Mouse (Mus musculus): ENCODE data around the gene Ubn2. TPM values are rescaled to one million over a fixed set of nuclear protein-coding genes. Genes with fewer than 3 reads are reported as not detected.
"Not testable (repeated sequence)": the region's sequence is repeated elsewhere in the genome, so short reads cannot be mapped to it uniquely, and the experiment has no call there.

The Ubn2 gene
- polyA plus RNA-seq, 2 experiments: 15.6 to 21.5 TPM

DNA sequence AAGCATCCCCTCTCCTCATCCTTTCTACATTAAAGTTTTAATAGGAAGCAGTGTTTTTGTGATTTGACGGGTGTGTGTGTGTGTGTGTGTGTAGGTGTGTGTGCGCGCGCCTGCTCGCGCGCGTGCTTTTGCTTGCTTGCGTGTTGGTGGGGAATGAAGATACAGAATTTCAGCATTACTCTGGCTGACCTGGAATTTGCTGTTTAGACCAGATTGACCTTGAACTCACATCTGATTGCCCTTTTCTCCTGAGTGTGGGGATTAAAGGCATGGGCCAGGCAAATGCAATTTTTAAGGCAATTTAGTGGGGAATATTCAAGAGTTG lies 101.6 kb downstream of the Ubn2 start:
- ATAC-seq (ENCODE audit: low FRiP score, low read depth): no peak
- no peaks in the 10 kb centered on the region for H3K27me3 ChIP-seq (ENCODE audit: control insufficient read depth, insufficient read depth, low read length)
- H3K36me3 ChIP-seq (ENCODE audit: control insufficient read depth, insufficient read depth, low read length): peaks cover 6% of the 10 kb centered on the region; the same call in 1 of the 2 replicates
- DNase-seq (ENCODE audit: low spot score): no peak
- TF ChIP-seq POLR2A (IDR thresholded peaks at IDR 0.05; ENCODE audit: borderline replicate concordance, extremely low read depth, insufficient read depth, insufficient read length): no peak
- under 1% methylated on average over 9 of the region's 9 CpGs for WGBS
- H3K4me1 ChIP-seq (ENCODE audit: control insufficient read depth, insufficient read depth, low read length): peaks cover 3% of the 10 kb centered on the region; the same call in 1 of the 2 replicates
- no peaks in the 10 kb centered on the region for H3K9me3 ChIP-seq (ENCODE audit: control insufficient read depth, low read length)
- H3K4me3 ChIP-seq (replicated peaks; ENCODE audit: low read length): peak overlapping the region; percentile 82
- H3K27ac ChIP-seq (replicated peaks; ENCODE audit: low read depth, low read length): peak overlapping the region; percentile 95; the same call in 1 of the 2 replicates
- H3K9ac ChIP-seq (ENCODE audit: low read depth, low read length, severe bottlenecking): peak overlapping the region; percentile 86
- peak overlapping the region; percentile 54 for H3K4me2 ChIP-seq (replicated peaks; ENCODE audit: low read depth, low read length, severe bottlenecking)

DNA sequence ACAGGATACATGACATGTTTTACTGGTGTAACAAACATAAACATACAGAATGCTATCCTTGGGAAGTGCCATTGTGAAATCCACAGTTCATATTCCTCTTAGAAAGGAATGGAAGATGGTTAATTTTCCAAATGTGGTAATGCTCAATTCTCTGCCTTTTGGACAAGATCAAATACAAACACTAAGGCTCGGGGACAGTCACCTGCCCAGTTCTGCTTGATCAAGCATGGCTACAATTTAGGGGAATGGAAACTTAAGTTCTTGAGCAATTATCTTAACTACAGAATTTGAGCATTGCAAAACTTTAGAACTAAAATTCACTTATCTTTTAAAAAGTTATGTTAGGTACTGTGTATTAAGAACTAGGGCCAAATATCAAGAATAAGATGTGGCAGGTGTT lies 102.0 kb downstream of the Ubn2 start:
- H3K4me3 ChIP-seq (replicated peaks; ENCODE audit: low read length): peak overlapping the region; percentile 82
- no peak overlapping the region for H3K9ac ChIP-seq (ENCODE audit: low read depth, low read length, severe bottlenecking)
- TF ChIP-seq POLR2A (IDR thresholded peaks at IDR 0.05; ENCODE audit: borderline replicate concordance, extremely low read depth, insufficient read depth, insufficient read length): no peak
- no peaks in the 10 kb centered on the region for H3K9me3 ChIP-seq (ENCODE audit: control insufficient read depth, low read length)
- H3K4me2 ChIP-seq (replicated peaks; ENCODE audit: low read depth, low read length, severe bottlenecking): peak overlapping the region; percentile 54
- ATAC-seq (ENCODE audit: low FRiP score, low read depth) (no peak), DNase-seq (ENCODE audit: low spot score) (no peak)
- no peaks in the 10 kb centered on the region for H3K27me3 ChIP-seq (ENCODE audit: control insufficient read depth, insufficient read depth, low read length)
- peaks cover 3% of the 10 kb centered on the region; the same call in 1 of the 2 replicates for H3K4me1 ChIP-seq (ENCODE audit: control insufficient read depth, insufficient read depth, low read length)
- 0 out of 2 replicates have a peak overlapping the region, but pooled peaks have one; percentile 95 for H3K27ac ChIP-seq (replicated peaks; ENCODE audit: low read depth, low read length)
- WGBS: 89% methylated on average over 1 of the region's 1 CpGs
- peaks cover 6% of the 10 kb centered on the region; the same call in 1 of the 2 replicates for H3K36me3 ChIP-seq (ENCODE audit: control insufficient read depth, insufficient read depth, low read length)

DNA sequence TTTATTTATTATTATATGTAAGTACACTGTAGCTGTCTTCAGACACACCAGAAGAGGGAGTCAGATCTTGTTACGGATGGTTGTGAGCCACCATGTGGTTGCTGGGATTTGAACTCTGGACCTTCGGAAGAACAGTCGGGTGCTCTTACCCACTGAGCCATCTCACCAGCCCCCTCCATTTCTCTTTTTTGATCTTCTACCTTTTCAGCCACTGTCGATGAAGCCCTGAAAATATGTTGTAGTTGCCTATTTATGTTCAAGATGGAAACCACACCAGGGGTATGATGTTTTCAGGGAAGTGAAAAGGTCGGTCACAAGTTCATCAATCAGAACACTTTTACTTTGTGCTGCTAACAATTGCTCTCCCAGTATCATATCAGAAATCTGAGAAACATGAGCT lies 110.4 kb downstream of the Ubn2 start:
- not testable (repeated sequence) for H3K4me2 ChIP-seq (replicated peaks; ENCODE audit: low read depth, low read length, severe bottlenecking); H3K36me3 ChIP-seq (ENCODE audit: control insufficient read depth, insufficient read depth, low read length); H3K27me3 ChIP-seq (ENCODE audit: control insufficient read depth, insufficient read depth, low read length); H3K27ac ChIP-seq (replicated peaks; ENCODE audit: low read depth, low read length); H3K9me3 ChIP-seq (ENCODE audit: control insufficient read depth, low read length); H3K4me1 ChIP-seq (ENCODE audit: control insufficient read depth, insufficient read depth, low read length); ATAC-seq (ENCODE audit: low FRiP score, low read depth); H3K9ac ChIP-seq (ENCODE audit: low read depth, low read length, severe bottlenecking); DNase-seq (ENCODE audit: low spot score); H3K4me3 ChIP-seq (replicated peaks; ENCODE audit: low read length)
- WGBS: 90% methylated on average over 4 of the region's 5 CpGs

DNA sequence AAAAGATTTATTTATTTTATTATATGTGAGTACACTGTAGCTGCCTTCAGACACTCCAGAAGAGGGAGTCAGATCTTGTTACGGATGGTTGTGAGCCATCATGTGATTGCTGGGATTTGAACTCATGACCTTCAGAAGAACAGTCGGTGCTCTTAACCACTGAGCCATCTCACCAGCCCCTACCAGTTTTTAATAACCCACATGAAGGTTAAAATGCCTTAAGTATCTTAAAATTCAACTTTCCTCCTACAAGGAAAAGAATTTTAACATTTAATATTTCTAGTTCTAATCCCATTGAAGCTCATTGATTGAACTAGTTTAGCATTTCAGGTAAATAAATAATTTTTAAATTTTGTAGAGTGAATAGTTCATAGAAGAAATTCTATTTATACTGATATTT lies 113.3 kb downstream of the Ubn2 start:
- ATAC-seq (ENCODE audit: low FRiP score, low read depth); H3K9me3 ChIP-seq (ENCODE audit: control insufficient read depth, low read length); H3K27ac ChIP-seq (replicated peaks; ENCODE audit: low read depth, low read length); H3K4me1 ChIP-seq (ENCODE audit: control insufficient read depth, insufficient read depth, low read length); H3K27me3 ChIP-seq (ENCODE audit: control insufficient read depth, insufficient read depth, low read length); H3K9ac ChIP-seq (ENCODE audit: low read depth, low read length, severe bottlenecking); H3K4me3 ChIP-seq (replicated peaks; ENCODE audit: low read length); DNase-seq (ENCODE audit: low spot score); H3K4me2 ChIP-seq (replicated peaks; ENCODE audit: low read depth, low read length, severe bottlenecking); H3K36me3 ChIP-seq (ENCODE audit: control insufficient read depth, insufficient read depth, low read length): not testable (repeated sequence)
- 93% methylated on average over 2 of the region's 2 CpGs for WGBS

DNA sequence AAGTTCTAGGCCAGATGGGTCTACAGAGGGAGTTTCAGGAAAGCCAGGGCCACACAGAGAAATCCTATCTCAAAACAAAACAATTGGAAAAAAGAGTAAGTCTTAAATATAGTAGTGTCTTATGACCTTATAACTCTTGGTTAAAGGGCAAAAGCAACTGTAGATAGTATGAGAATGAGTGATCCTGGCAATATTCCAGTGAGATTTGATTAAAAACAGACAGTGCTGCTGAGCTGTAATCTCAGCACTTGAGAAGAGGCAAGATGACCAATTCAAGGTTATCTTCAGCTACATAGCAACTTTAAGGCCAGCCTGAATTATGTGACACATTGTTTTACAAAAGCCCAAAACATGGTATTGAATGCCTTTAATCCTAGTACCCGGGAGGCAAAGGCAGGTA lies 114.0 kb downstream of the Ubn2 start:
- Histone ChIP-seq H3K9ac (ENCODE audit: low read depth, low read length, severe bottlenecking) (no peak overlapping the region), H3K27me3 (ENCODE audit: control insufficient read depth, insufficient read depth, low read length) (no peaks in the 10 kb centered on the region), H3K4me2 (replicated peaks; ENCODE audit: low read depth, low read length, severe bottlenecking) (no peak overlapping the region), H3K9me3 (ENCODE audit: control insufficient read depth, low read length) (no peaks in the 10 kb centered on the region), H3K4me1 (ENCODE audit: control insufficient read depth, insufficient read depth, low read length) (no peaks in the 10 kb centered on the region), H3K36me3 (ENCODE audit: control insufficient read depth, insufficient read depth, low read length) (no peaks in the 10 kb centered on the region), H3K4me3 (replicated peaks; ENCODE audit: low read length) (no peak overlapping the region), H3K27ac (replicated peaks; ENCODE audit: low read depth, low read length) (no peak overlapping the region)
- no peak for TF ChIP-seq POLR2A (IDR thresholded peaks at IDR 0.05; ENCODE audit: borderline replicate concordance, extremely low read depth, insufficient read depth, insufficient read length)
- no peak for ATAC-seq (ENCODE audit: low FRiP score, low read depth)
- DNase-seq (ENCODE audit: low spot score): no peak
- WGBS: 71% methylated on average over 1 of the region's 1 CpGs

DNA sequence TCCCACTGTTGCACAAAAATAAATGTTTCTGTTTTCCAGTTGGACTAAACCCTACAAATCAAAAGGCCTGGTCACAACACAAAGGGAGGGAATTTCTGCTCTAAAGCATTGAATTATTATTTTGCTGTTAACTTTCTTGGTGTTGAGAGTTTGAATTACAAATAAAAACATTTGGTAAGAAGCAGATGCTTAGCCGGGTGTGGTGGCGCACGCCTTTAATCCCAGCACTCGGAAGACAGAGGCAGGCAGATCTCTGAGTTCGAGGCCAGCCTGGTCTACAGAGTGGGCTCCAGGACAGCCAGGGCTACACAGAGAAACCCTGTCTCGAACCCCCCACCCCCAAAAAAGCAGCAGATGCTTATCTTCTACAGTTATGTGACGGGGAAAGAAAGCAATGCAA lies 114.8 kb downstream of the Ubn2 start:
- H3K27ac ChIP-seq (replicated peaks; ENCODE audit: low read depth, low read length); H3K27me3 ChIP-seq (ENCODE audit: control insufficient read depth, insufficient read depth, low read length); H3K4me2 ChIP-seq (replicated peaks; ENCODE audit: low read depth, low read length, severe bottlenecking); H3K4me3 ChIP-seq (replicated peaks; ENCODE audit: low read length); H3K9ac ChIP-seq (ENCODE audit: low read depth, low read length, severe bottlenecking); H3K4me1 ChIP-seq (ENCODE audit: control insufficient read depth, insufficient read depth, low read length); DNase-seq (ENCODE audit: low spot score); H3K9me3 ChIP-seq (ENCODE audit: control insufficient read depth, low read length); ATAC-seq (ENCODE audit: low FRiP score, low read depth); H3K36me3 ChIP-seq (ENCODE audit: control insufficient read depth, insufficient read depth, low read length): not testable (repeated sequence)
- 94% methylated on average over 7 of the region's 7 CpGs for WGBS

DNA sequence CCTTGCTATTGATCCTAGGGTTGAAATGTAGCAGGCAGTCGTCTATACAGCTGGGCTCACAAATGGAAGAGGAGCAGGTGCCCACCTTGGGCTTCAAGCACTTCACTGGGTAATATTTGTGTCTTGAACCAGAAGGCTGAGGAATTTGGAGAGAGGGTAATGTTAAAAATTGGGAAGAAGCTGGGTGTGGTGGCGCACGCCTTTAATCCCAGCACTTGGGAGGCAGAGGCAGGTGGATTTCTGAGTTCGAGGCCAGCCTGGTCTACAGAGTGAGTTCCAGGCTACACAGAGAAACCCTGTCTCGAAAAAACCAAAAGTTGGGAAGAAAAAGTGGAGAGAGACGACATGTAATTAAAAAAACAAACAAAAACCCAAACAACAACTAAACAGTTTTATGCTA lies 116.1 kb downstream of the Ubn2 start:
- peak overlapping the region; percentile 72; the same call in 1 of the 2 replicates for H3K4me3 ChIP-seq (replicated peaks; ENCODE audit: low read length)
- not testable (repeated sequence) for DNase-seq (ENCODE audit: low spot score); H3K27me3 ChIP-seq (ENCODE audit: control insufficient read depth, insufficient read depth, low read length); H3K9me3 ChIP-seq (ENCODE audit: control insufficient read depth, low read length); H3K27ac ChIP-seq (replicated peaks; ENCODE audit: low read depth, low read length); H3K4me1 ChIP-seq (ENCODE audit: control insufficient read depth, insufficient read depth, low read length); ATAC-seq (ENCODE audit: low FRiP score, low read depth); H3K36me3 ChIP-seq (ENCODE audit: control insufficient read depth, insufficient read depth, low read length)
- H3K4me2 ChIP-seq (replicated peaks; ENCODE audit: low read depth, low read length, severe bottlenecking): peak overlapping the region; percentile 63
- WGBS: 87% methylated on average over 6 of the region's 6 CpGs
- H3K9ac ChIP-seq (ENCODE audit: low read depth, low read length, severe bottlenecking): peak overlapping the region; percentile 97; the same call in 1 of the 2 replicates

All from limb, embryonic 14.5 days (tissue).